Mouse (Mus musculus) thymus, adult 2 months (tissue): ENCODE data around the gene Por.

Experiments
- CTCF ChIP-seq: fragments of 200-500 bp; IDR thresholded peaks from 2 replicates; pipeline ENCODE4 v1.5.1; 2012; ENCODE audit warnings: mild to moderate bottlenecking, control low read depth, low read length, moderate library complexity, borderline replicate concordance; ENCODE audit not compliant: control insufficient read depth, poor library complexity, insufficient read depth; ENCODE audit errors: extremely low read depth
- POLR2A ChIP-seq: fragments of 200-500 bp; IDR thresholded peaks from 2 replicates; pipeline ENCODE4 v1.6.1; 2012; ENCODE audit warnings: mild to moderate bottlenecking, low read length, control low read depth, moderate library complexity; ENCODE audit not compliant: control insufficient read depth, poor library complexity, insufficient read depth; ENCODE audit errors: extremely low read depth

DNA sequence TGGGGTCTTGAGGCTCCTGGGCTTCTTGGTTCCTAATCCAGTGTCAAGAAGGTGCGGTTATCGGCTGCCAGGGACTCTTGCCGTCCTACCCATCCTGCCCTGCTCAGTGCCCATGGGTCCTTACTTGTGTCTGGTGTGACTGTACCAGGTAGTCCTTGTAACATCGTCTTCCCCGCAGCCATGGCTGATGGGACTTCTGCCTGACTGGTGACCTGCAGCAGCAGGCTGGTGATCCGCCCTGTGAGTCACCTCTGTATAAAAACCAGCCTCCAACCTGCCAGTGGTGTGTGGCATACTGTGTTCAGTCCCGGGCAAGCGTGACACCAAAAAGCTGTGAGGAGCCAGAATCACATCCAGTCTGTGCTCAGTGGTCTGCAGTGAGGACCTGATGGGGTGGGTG, 26.0 kb upstream of the Por start:
- TF ChIP-seq CTCF (no peak), POLR2A (no peak)
